Mouse (Mus musculus) liver, adult 2 months (tissue): Measurements from ENCODE around the gene Gnb1l. TPM values are rescaled to one million over a fixed set of nuclear protein-coding genes. Genes with fewer than 3 reads are reported as not detected.

ENCODE experiments used
- DNase-seq: peaks from one replicate; pipeline ENCODE4 v3.0.0-alpha.2; 2011; ENCODE audit warnings: low read depth, low spot score; ENCODE audit errors: extremely low read depth
- H3K27ac ChIP-seq: fragments of 200-500 bp; replicated peaks from 2 replicates; pipeline ENCODE4 v1.5.1; 2012; ENCODE audit warnings: low read depth, mild to moderate bottlenecking, control low read depth, inconsistent platforms, low read length; ENCODE audit not compliant: insufficient read depth
- H3K27me3 ChIP-seq: fragments of 200-500 bp; 2 replicates; pipeline ENCODE4 v1.6.1; 2012; ENCODE audit warnings: mild to moderate bottlenecking, moderate library complexity, low read length, inconsistent platforms; ENCODE audit not compliant: control insufficient read depth, insufficient read depth
- H3K36me3 ChIP-seq: fragments of 200-500 bp; 2 replicates; pipeline ENCODE4 v1.6.1; 2012; ENCODE audit warnings: low read length, inconsistent platforms; ENCODE audit not compliant: control insufficient read depth, insufficient read depth
- H3K4me1 ChIP-seq: fragments of 200-500 bp; 2 replicates; pipeline ENCODE4 v1.6.1; 2011; ENCODE audit warnings: low read length; ENCODE audit not compliant: control insufficient read depth, insufficient read depth
- H3K4me3 ChIP-seq: fragments of 200-500 bp; 2 replicates; pipeline ENCODE4 v1.5.1; 2011; ENCODE audit warnings: low read depth, mild to moderate bottlenecking, control low read depth, low read length, moderate library complexity; ENCODE audit not compliant: insufficient read depth
- H3K79me2 ChIP-seq: fragments of 200-500 bp; 2 replicates; pipeline ENCODE4 v1.6.1; 2012; ENCODE audit warnings: inconsistent platforms, mild to moderate bottlenecking, low read length, moderate library complexity; ENCODE audit not compliant: control insufficient read depth, insufficient read depth
- H3K9ac ChIP-seq: fragments of 200-500 bp; 2 replicates; pipeline ENCODE4 v1.6.1; 2012; ENCODE audit warnings: low read depth, mild to moderate bottlenecking, control low read depth, inconsistent platforms, low read length
- CTCF ChIP-seq: fragments of 200-500 bp; IDR thresholded peaks from 2 replicates; pipeline ENCODE4 v1.5.1; 2011; ENCODE audit warnings: low read depth, low read length, control low read depth
- POLR2A ChIP-seq: fragments of 200-500 bp; IDR thresholded peaks from 2 replicates; pipeline ENCODE4 v1.6.1; 2011; ENCODE audit warnings: low read length, control low read depth; ENCODE audit not compliant: insufficient read depth; ENCODE audit errors: extremely low read depth
- WGBS: fragments of 180-500 bp; shearing (Covaris S2); methylation state at CpG from one replicate; pipeline ENCODE4 v1.1.7; 2018; 5-methylcytosine and 5-hydroxymethylcytosine counted together
- polyA plus RNA-seq: library from polyadenylated mRNA; depleted of rRNA; stranded (reverse); fragments of >200 nt; gene quantifications from 2 replicates; pipeline ENCODE4 v1.2.3, GENCODE M21; 2012; rRNA removed
- total RNA-seq: library from RNA; depleted of rRNA; stranded (reverse); fragments of >200 nt; gene quantifications from 2 replicates; pipeline ENCODE4 v1.2.3, GENCODE M21; 2014; rRNA removed

Gene Gnb1l
- total and polyA plus RNA-seq, 2 experiments = 1.4 to 4.8 TPM

DNA sequence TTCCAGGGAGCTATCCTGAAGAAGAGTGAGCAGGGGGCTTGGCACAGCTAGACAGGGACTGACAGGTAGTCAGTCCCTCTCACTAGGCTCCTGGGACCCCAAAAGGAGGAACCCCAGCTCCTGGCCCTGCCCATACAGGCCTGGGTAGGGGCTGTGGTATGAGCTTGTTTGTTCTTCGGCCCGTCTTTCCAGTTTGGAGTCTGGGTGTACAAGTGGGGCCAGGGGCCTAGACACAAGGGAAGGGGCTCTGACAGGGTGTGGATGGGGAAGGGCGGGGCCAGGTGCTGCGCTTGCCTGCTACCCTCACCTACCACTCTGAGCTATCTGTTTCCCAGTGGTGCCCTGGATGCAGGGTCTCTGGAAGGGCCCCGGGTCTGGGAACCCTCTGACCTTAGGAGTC, 107.2 kb downstream of the Gnb1l start:
- H3K79me2 ChIP-seq = no peaks in the 10 kb centered on the region
- H3K27me3 ChIP-seq = no peaks in the 10 kb centered on the region
- TF ChIP-seq CTCF (no peak), POLR2A (no peak)
- 87% methylated on average over 5 of the region's 5 CpGs for WGBS
- no peak for DNase-seq
- H3K36me3 ChIP-seq = no peaks in the 10 kb centered on the region
- H3K9ac ChIP-seq = no peak overlapping the region
- H3K27ac ChIP-seq = no peak overlapping the region
- H3K4me1 ChIP-seq = no peaks in the 10 kb centered on the region
- H3K4me3 ChIP-seq = no peak overlapping the region

DNA sequence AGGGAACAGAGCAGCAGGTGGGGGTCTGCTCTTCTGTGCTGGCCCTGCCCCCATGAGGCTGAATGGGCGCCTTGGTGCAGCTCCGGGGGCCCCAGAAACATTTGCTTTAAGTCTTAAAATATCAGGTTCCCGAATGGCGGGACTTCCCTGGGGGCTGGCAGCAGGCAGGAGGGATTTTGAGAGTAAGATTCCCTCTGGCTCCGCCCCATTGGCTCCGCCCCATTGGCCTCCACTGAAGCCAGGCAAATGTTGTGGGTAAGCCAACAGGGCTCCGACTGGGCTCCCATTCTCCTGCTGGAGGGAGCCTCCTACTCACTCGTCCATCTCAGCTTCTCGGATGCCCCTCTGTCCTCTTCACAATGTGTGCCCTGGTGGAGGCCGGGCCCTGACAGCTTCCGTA, 109.7 kb downstream of the Gnb1l start:
- WGBS = 21% methylated on average over 11 of the region's 11 CpGs
- Histone ChIP-seq H3K36me3 (no peaks in the 10 kb centered on the region), H3K4me1 (no peaks in the 10 kb centered on the region), H3K9ac (no peak overlapping the region), H3K27ac (no peak overlapping the region), H3K79me2 (no peaks in the 10 kb centered on the region), H3K27me3 (no peaks in the 10 kb centered on the region), H3K4me3 (no peak overlapping the region)
- no peak for DNase-seq
- TF ChIP-seq POLR2A (no peak), CTCF (no peak)

DNA sequence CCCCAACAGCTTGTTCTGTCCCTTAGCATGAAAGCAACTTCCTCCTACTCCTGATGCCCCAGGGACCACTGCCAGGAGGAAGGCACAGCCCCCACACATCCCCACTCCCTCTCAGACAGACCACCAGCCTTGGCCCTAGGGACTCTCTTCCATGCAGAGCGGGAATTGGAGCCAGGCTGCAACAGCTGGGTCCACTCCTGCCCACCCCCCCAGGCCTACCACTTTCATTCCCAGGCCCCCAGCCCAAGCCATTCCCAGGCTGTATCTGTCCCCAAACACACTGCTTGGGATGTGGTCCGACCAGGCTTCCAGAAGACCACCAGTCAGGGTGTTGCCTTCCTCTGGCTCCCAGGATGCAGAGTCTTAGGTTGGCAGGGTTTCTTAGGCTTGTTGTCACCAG, 110.6 kb downstream of the Gnb1l start:
- H3K4me1 ChIP-seq = no peaks in the 10 kb centered on the region
- 92% methylated on average over 2 of the region's 2 CpGs for WGBS

DNA sequence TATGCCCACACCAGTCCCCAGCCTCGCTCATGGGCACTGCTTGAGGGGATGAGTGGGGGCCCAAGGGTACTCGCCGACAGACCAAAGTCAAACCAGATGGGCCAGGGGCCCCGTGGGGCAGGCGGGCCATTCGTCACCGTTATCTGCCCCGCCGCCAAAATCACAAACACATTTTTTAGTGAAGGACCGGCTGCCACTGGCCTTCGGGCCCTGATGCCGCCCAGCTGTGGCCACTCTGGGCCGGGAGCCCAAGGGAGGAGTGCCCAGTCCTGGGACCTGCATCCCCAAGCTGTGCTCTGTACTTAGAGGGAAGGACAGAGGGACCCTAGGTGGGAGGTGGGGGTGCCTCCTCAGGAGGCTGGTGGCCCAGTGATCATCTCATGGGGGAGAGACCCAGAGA, 113.2 kb downstream of the Gnb1l start:
- Histone ChIP-seq H3K79me2 (no peaks in the 10 kb centered on the region), H3K27ac (no peak overlapping the region), H3K4me3 (no peak overlapping the region), H3K9ac (no peak overlapping the region), H3K36me3 (no peaks in the 10 kb centered on the region), H3K27me3 (no peaks in the 10 kb centered on the region), H3K4me1 (no peaks in the 10 kb centered on the region)
- TF ChIP-seq POLR2A = no peak
- TF ChIP-seq CTCF = no peak
- 85% methylated on average over 13 of the region's 13 CpGs for WGBS
- DNase-seq = no peak

More for the DNA sequence above, 110.6 kb downstream of the Gnb1l start:
- no peak overlapping the region for H3K4me3 ChIP-seq
- H3K27me3 ChIP-seq = no peaks in the 10 kb centered on the region
- H3K27ac ChIP-seq = no peak overlapping the region
- no peak overlapping the region for H3K9ac ChIP-seq
- H3K36me3 ChIP-seq = no peaks in the 10 kb centered on the region
- no peaks in the 10 kb centered on the region for H3K79me2 ChIP-seq
- DNase-seq = no peak
- TF ChIP-seq CTCF (no peak), POLR2A (no peak)

DNA sequence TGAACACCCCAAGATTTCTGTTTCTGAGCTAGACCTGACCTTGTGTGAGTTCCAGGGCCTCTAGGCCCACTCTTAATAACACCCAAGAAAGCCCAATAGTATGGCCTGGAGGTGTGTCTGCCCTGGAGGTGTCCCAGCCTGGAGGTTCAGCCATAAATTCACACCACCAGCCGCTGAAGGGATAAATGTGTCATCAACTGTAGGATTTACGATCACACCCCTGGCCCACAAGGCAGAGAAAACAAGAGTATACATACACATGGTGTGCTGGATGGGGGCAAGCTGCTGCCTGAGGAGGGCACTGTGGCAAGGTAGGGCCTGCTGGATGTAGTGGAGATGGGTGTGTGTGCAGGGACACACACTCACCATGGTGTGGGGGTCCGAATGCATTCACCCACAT, 114.8 kb downstream of the Gnb1l start:
- H3K36me3 ChIP-seq = no peaks in the 10 kb centered on the region
- no peak overlapping the region for H3K27ac ChIP-seq
- DNase-seq = no peak
- peaks cover 3% of the 10 kb centered on the region; the same call in 1 of the 2 replicates for H3K4me1 ChIP-seq
- H3K9ac ChIP-seq = no peak overlapping the region
- H3K27me3 ChIP-seq = no peaks in the 10 kb centered on the region
- TF ChIP-seq POLR2A = no peak
- no peak for TF ChIP-seq CTCF
- no peak overlapping the region for H3K4me3 ChIP-seq
- WGBS = 89% methylated on average over 3 of the region's 3 CpGs
- no peaks in the 10 kb centered on the region for H3K79me2 ChIP-seq

Other genes with a start within 250 kb of the Gnb1l start
- gene Ranbp1, start 250.0 kb upstream of the Gnb1l start, total RNA-seq = 37.0 and 40.9 TPM in 2 replicates
- gene Ranbp1, start 250.0 kb upstream of the Gnb1l start, polyA plus RNA-seq = 32.1 and 39.5 TPM in 2 replicates
- not detected in 2 replicates for gene Gm49776, start 240.4 kb upstream of the Gnb1l start, total RNA-seq
- gene Gm49776, start 240.4 kb upstream of the Gnb1l start, polyA plus RNA-seq = not detected in 2 replicates
- 8.3 and 11.7 TPM in 2 replicates for gene Dgcr8, start 209.5 kb upstream of the Gnb1l start, total RNA-seq
- gene Dgcr8, start 209.5 kb upstream of the Gnb1l start, polyA plus RNA-seq = 6.0 and 8.0 TPM in 2 replicates
- 42.4 and 58.0 TPM in 2 replicates for gene Tango2, start 150.6 kb upstream of the Gnb1l start, total RNA-seq
- gene Tango2, start 150.6 kb upstream of the Gnb1l start, polyA plus RNA-seq = 52.6 and 57.1 TPM in 2 replicates
- gene Arvcf, start 150.5 kb upstream of the Gnb1l start, total RNA-seq = 14.1 and 18.5 TPM in 2 replicates
- gene Arvcf, start 150.5 kb upstream of the Gnb1l start, polyA plus RNA-seq = 17.1 and 18.4 TPM in 2 replicates
- gene Txnrd2, start 72.3 kb upstream of the Gnb1l start, total RNA-seq = 23.9 and 30.9 TPM in 2 replicates
- gene Txnrd2, start 72.3 kb upstream of the Gnb1l start, polyA plus RNA-seq = 39.1 and 46.6 TPM in 2 replicates
- gene Comt, start 71.9 kb upstream of the Gnb1l start, total RNA-seq = 474 and 538 TPM in 2 replicates
- gene Comt, start 71.9 kb upstream of the Gnb1l start, polyA plus RNA-seq = 779 and 1,223 TPM in 2 replicates
- gene Rtl10, start 188 bp downstream of the Gnb1l start, total RNA-seq = 0.18 and 1.0 TPM in 2 replicates
- gene Rtl10, start 188 bp downstream of the Gnb1l start, polyA plus RNA-seq = 2.2 and 4.3 TPM in 2 replicates
- gene Tbx1, start 92.0 kb downstream of the Gnb1l start, total RNA-seq = not detected in 2 replicates
- gene Tbx1, start 92.0 kb downstream of the Gnb1l start, polyA plus RNA-seq = 0.02 TPM in 1 of 2 replicates, not detected in the other
- gene Gp1bb, start 123.7 kb downstream of the Gnb1l start, total RNA-seq = not detected in 2 replicates
- gene Gp1bb, start 123.7 kb downstream of the Gnb1l start, polyA plus RNA-seq = 0.21 TPM in 1 of 2 replicates, not detected in the other
- not detected in 2 replicates for gene Gm49601, start 127.7 kb downstream of the Gnb1l start, total RNA-seq
- gene Gm49601, start 127.7 kb downstream of the Gnb1l start, polyA plus RNA-seq = 0.37 TPM in 1 of 2 replicates, not detected in the other
- 0.18 and 0.60 TPM in 2 replicates for gene Sept5, start 131.2 kb downstream of the Gnb1l start, total RNA-seq
- 0.37 and 0.87 TPM in 2 replicates for gene Sept5, start 131.2 kb downstream of the Gnb1l start, polyA plus RNA-seq